Mouse (Mus musculus) thymus, postnatal 14 days (tissue): Measurements from ENCODE around the gene Tceal6.
"Not testable (repeated sequence)": the region's sequence is repeated elsewhere in the genome, so short reads cannot be mapped to it uniquely, and the experiment has no call there.

Experiments
- DNase-seq: peaks from one replicate; pipeline ENCODE4 v3.0.0; 2021

The Tceal6 gene

GRCm38 (mm10) chrX:135210436-135211221, at the start of gene Tceal6:
Gene Tceal6 (minus strand): TSS chrX:135210687.
- DNase-seq, result no peak

- not testable (repeated sequence) for DNase-seq
These were observed 583 bp downstream of the Tceal6 start for GRCm38 (mm10) chrX:135209773-135210435.

- DNase-seq, result not testable (repeated sequence)
These were observed 20.6 kb downstream of the Tceal6 start for GRCm38 (mm10) chrX:135189924-135190323.

- DNase-seq, result not testable (repeated sequence)
These were observed 21.8 kb downstream of the Tceal6 start for GRCm38 (mm10) chrX:135188661-135189060.

GRCm38 (mm10) chrX:135177532-135177931, 33.0 kb downstream of the Tceal6 start, which contains the start of gene Gm15023:
Gene Gm15023 (minus strand): TSS chrX:135177632.
- DNase-seq, result not testable (repeated sequence)
